Mouse (Mus musculus) heart, postnatal 14 days (tissue): ENCODE measurements around the gene Tulp2. TPM values are rescaled to one million over a fixed set of nuclear protein-coding genes. Genes with fewer than 3 reads are reported as not detected.
A peak's percentile ranks its signal among the peaks of the same experiment; 100 is the strongest.
"Not testable (repeated sequence)": the region's sequence is repeated elsewhere in the genome, so short reads cannot be mapped to it uniquely, and the experiment has no call there.

Experiments used
- DNase-seq, 2 experiments: peaks; one replicate each; pipeline ENCODE4 v3.0.0; 2021 to 2022
- intact Hi-C: fragments of 180-260 bp; cut with DNase I; formaldehyde crosslinking; loops from one replicate; pipeline ENCODE4 v1.15.1; 2025
- total RNA-seq, 2 experiments: library from RNA; stranded (reverse); gene quantifications; 2 replicates each; pipeline ENCODE4 v1.2.3; 2021

The Tulp2 gene
- total RNA-seq, 2 experiments from 2014 or later = not detected

DNA sequence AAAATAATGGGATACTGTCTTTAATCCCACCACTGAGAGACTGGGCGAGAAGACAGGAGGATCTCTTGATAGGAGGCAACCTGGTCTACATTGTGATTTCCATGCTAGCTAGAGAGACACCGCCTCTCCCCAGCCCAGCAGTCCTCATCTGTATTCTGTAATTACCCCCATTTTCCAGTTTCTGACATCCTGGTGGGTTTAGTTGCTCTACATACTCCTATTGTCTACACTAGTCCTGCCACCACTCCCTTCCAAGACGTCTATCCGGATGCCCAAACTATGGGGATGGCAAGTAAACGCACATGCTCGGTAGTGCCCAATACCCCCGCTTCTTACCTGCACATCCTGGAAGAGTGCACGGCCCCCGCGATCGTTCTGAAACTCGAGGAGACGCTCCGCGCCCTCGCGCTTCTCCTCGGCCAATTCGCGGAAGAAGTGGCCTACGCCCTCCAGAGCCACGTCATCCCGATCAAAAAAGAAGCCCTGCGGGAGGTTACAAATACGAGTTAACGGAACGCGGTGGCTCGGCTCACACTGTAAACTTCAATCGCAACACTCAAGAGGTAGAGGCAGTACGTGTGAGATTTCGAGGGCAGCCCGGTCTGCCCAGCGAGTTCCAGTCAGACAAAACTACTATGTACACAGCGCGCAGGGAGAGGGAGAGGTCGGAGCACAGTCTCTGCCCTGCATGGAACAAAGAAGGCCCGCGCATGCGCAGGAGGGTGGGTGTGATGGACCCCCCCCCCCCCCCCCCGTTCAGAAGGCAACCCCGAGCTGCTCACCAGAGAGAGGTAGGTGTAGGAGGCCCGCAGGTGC lies 22.7 kb upstream of the Tulp2 start:
- intact Hi-C loops = no loop called here
- peak; percentile 88 to 90 for DNase-seq

DNA sequence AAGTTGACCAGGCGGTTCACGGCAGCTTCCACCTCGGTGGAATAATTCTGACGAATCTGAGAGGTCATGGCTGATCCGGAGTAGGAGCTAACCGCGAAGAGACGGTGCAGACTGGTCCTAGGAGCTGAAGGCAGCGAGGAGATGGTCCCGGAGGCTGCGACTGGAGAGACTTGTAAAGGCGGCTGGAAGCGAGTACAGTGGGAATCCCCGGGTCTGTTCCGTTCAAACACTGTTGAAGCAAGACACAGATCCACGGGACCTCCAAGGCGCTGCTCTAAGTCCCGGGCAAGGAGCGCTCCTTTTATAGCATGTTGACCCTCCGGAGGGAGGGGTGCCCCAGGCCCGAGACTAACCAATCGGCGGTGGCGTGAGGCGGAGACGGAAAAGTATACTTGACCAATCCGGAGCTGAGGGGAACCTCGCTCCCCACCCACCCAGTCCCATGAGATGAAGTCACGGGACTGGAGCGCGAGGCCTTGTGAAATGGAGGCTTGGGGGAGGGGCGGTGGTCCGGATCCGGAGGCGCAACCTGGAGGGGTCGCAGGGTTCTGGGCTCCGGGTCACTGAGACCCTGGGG lies 22.0 kb upstream of the Tulp2 start, which contains the start of gene Ftl1:
Gene Ftl1 (minus strand): TSS at position 321 of the 577 bp plus-strand sequence.
- intact Hi-C loops = loop anchor here (5.0 kb wide), 1 partner anchor 243 kb away; no protein-coding TSS in a partner anchor
- DNase-seq = peak; percentile 93 to 94

DNA sequence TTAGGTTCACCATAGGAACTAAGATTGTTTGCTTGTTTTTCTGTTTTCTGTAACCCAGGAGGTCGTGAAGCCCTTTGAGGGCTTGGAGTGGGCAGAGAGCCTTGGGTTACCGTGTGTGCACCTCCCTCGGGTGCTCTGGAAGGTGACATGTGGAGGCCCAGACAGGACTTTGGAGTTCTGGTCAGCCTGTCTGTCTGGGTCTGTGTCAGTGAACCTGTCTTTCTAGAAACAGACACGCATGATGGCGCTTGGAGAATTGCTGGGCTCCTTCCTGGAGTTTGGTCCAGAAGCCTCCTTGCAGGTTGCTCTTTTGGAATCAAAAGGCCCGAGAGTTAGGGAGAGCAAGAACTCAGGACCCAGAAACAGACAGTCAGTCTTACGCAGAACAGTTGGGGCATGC lies 21.3 kb upstream of the Tulp2 start:
- intact Hi-C loops = loop anchor here (5.0 kb wide), 1 partner anchor 242 kb away; no protein-coding TSS in a partner anchor
- peak in 1 of 2 experiments; percentile 24 for DNase-seq

GRCm38 (mm10) chr7:45460860-45461314 lies 20.8 kb upstream of the Tulp2 start:
- intact Hi-C loops = loop anchor here (5.0 kb wide), 1 partner anchor 241 kb away; no protein-coding TSS in a partner anchor
- DNase-seq = peak; percentile 67

- DNase-seq = no peak
- intact Hi-C loops = loop anchor here (5.0 kb wide), 1 partner anchor 241 kb away; no protein-coding TSS in a partner anchor
These were observed 20.4 kb upstream of the Tulp2 start for GRCm38 (mm10) chr7:45461326-45461725.

DNA sequence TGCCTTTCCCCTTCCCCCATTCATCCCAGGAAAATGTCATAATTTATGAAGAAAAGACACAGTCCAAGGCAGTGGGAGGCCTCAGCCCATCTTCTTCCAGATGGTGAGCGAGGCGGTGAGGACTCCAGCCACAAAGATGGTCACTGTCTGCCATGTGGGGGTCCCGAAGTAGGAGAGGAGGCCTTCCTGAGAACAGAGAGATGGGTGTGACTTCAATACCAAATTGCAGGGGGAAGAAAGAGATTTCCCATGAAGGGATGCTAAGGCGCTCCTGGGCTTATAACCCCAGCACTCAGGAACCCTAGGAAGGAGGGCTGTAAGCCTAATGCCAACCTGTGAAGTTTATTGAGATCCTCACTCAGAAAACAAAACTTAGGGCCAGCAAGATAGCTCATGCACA lies 19.9 kb upstream of the Tulp2 start:
- intact Hi-C loops = loop anchor here (5.0 kb wide), 1 partner anchor 241 kb away; no protein-coding TSS in a partner anchor
- DNase-seq = no peak

DNA sequence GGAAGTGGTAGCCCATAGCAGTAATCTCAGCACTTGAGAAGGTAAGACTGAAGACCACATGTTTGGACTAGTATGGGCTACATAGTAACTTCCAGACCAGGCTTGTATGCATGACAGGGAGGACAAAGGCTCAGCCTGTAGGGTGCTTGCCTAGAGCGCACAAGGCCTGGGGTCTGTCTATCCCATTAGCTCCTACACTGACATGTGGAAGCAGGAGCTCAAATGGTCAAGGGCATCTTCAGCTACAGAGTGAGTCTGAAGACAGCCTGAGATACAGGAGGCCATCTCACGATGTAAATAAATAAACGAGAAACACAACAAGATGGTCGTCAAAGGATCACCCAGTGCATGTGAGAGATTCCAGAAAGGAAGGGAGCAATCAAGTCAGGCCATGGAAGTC lies 19.4 kb upstream of the Tulp2 start:
- no peak for DNase-seq
- intact Hi-C loops = loop anchor here (5.0 kb wide), 1 partner anchor 240 kb away; no protein-coding TSS in a partner anchor

DNA sequence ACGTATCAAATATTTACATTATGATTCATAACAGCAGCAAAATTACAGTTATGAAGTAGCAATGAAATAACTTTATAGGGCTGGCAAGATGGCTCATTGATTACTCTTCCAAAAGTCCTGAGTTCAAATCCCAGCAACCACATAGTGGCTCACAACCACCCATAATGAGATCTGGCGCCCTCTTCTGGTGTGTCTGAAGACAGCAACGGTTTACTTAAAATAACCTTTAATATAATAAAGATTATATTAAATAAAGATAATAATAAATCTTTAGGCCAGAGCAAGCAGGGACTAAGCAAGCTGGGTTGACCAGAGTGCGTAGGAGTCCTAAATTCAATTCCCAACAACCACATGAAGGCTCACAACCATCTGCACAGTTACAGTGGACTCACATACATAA lies 18.8 kb upstream of the Tulp2 start:
- intact Hi-C loops = loop anchor here (5.0 kb wide), 1 partner anchor 239 kb away; no protein-coding TSS in a partner anchor
- not testable (repeated sequence) for DNase-seq

GRCm38 (mm10) chr7:45463987-45464778 lies 17.5 kb upstream of the Tulp2 start:
- DNase-seq = no peak
- intact Hi-C loops = loop anchor here (5.0 kb wide), 1 partner anchor 238 kb away; no protein-coding TSS in a partner anchor

GRCm38 (mm10) chr7:45465112-45465511 lies 16.6 kb upstream of the Tulp2 start:
- DNase-seq = no peak
- intact Hi-C loops = no loop called here

- DNase-seq = no peak
- intact Hi-C loops = no loop called here
These were observed 16.1 kb upstream of the Tulp2 start for GRCm38 (mm10) chr7:45465549-45465948.

- intact Hi-C loops = no loop called here
- DNase-seq = peak; percentile 94 to 97
These were observed 15.2 kb upstream of the Tulp2 start, which contains the start of gene Bax for GRCm38 (mm10) chr7:45466283-45467089. Gene Bax, minus strand, starts transcription at chr7:45466898.

- intact Hi-C loops = no loop called here
- DNase-seq = no peak
These were observed 14.5 kb upstream of the Tulp2 start for GRCm38 (mm10) chr7:45467090-45467670.

GRCm38 (mm10) chr7:45470869-45471268 lies 10.8 kb upstream of the Tulp2 start:
- DNase-seq = peak; percentile 67 to 82

GRCm38 (mm10) chr7:45475291-45475969 lies 6.2 kb upstream of the Tulp2 start:
- DNase-seq = no peak

More at GRCm38 (mm10) chr7:45470869-45471268, 10.8 kb upstream of the Tulp2 start:
- intact Hi-C loops = no loop called here

DNA sequence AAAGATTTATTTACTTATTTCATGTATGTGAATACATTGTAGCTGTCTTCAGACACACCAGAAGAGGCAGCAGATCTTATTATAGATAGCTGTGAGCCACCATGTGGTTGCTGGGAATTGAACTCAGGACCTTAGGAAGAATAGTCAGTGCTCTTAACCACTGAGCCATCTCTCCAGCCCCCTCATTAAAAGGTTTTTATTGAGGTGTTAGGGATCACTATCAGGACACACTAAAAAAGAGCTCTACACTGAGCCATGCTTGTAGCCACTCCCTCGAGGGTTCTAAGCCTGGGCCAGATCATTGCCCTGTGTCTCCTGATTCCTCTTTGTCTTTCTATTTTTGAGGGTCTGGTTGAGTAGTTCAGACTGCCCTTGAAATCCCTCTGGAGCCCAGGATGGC lies 5.2 kb upstream of the Tulp2 start:
- no peak for DNase-seq
- intact Hi-C loops = no loop called here

More at GRCm38 (mm10) chr7:45475291-45475969, 6.2 kb upstream of the Tulp2 start:
- intact Hi-C loops = loop anchor here (2.0 kb wide), 1 partner anchor 47 kb away; no protein-coding TSS in a partner anchor

DNA sequence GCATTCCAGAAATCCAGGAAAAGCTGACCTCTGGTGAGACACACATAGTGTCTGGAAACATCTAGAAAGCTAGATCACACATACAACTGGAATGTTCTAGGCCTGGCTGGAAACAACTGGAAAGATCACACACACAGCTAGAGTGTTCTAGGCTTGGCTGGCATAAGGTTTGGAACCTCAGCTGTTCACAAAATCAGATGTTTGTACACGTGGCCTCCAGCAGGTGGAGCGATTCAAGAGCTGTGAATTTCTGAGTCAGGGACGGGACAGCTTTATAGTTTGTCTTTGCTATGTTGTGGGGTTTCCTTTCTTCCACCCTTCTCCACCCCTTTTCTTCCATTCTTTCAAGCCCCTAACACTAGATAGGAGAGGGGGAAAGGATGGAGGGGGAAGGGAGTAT lies 4.7 kb upstream of the Tulp2 start:
- peak; percentile 65 to 75 for DNase-seq
- intact Hi-C loops = loop anchor here (1.0 kb wide), 1 partner anchor 84 kb away; no protein-coding TSS in a partner anchor

DNA sequence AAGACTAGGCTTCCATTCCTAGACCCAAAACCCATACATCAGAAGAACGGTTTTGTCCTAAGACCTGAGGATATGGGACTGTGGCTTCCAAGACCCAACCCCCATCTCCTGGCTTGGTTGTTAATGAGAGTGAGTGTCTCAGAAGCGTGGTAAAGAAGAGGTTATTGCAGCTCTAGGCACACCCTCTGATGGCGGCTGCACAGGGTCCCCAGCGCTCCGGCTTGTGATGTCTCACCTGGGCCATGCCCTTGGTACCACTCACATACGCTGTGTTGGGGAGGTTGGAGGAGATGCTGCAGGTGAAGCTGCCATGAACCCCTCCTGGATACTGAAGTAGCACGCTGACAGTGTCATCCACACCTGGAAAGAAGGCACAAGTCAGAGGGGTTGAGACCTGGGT lies 2.9 kb upstream of the Tulp2 start:
- intact Hi-C loops = no loop called here
- DNase-seq = no peak
